Mouse (Mus musculus) adrenal gland, postnatal 36 days (tissue): Measurements from ENCODE around the gene Btbd35f2. TPM values are rescaled to one million over a fixed set of nuclear protein-coding genes. Genes with fewer than 3 reads are reported as not detected.
"Not testable (repeated sequence)": the region's sequence is repeated elsewhere in the genome, so short reads cannot be mapped to it uniquely, and the experiment has no call there.

ENCODE experiments used
- DNase-seq, 2 experiments: peaks; one replicate each; pipeline ENCODE4 v3.0.0; 2021; ENCODE audit warnings: mixed read lengths in 1 of 2
- long read RNA-seq, 2 experiments: library from polyadenylated mRNA; stranded (forward); transcript quantifications; one replicate each; pipeline ENCODE4 v2.0.0; 2021; ENCODE audit warnings: borderline sequencing depth in 2 of 2
- total RNA-seq, 2 experiments: library from RNA; stranded (reverse); gene quantifications; 2 replicates each; pipeline ENCODE4 v1.2.3; 2021

The Btbd35f2 gene
- not detected for total RNA-seq
- long read RNA-seq, experiment 1, result 0 reads
- long read RNA-seq, experiment 2, result 0 reads

DNA sequence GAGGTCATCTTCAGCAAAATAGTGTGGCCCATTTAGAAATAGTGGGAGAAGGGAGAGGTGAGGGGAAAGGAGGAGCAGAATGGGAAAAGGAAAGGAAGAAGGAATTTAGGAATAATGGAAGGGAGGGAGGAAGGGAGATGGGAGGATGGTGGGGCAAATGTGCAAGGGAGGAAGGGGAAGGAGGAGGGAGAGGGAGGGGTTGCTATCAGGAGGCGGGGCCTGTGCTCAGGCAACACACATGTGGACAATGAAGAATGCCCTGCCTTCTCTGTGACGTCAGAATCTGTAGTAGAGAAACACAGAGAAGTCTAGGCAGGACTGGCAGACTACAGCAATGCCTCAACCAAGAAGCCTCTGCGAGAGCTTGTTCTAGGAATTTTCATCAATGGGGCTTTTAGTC is at the start of gene Btbd35f2:
Gene Btbd35f2, plus strand, starts transcription at position 301 of the 400 bp plus-strand sequence.
- DNase-seq, result not testable (repeated sequence)

Other genes with a start within 250 kb of the Btbd35f2 start
- not detected for gene Btbd35f22, start 230.6 kb upstream of the Btbd35f2 start, total RNA-seq